Mouse (Mus musculus) G1E (cell line): ENCODE data around the gene Hivep3.

Source experiments
- CTCF ChIP-seq: IDR thresholded peaks from 2 replicates; pipeline ENCODE4 v1.5.1; 2012; ENCODE audit warnings: low read depth, low read length, inconsistent platforms, mixed read lengths
- GATA2 ChIP-seq: IDR thresholded peaks from 2 replicates; pipeline ENCODE4 v1.6.1; 2012; ENCODE audit warnings: low read depth, low read length, inconsistent platforms, borderline replicate concordance

- no peak for TF ChIP-seq CTCF
- TF ChIP-seq GATA2, result no peak
Observed at GRCm38 (mm10) chr4:119967073-119967608, 233.6 kb downstream of the Hivep3 start.
